Mouse (Mus musculus) ES-Bruce4 (cell line): ENCODE measurements around the gene Cacna2d3.

ENCODE experiments used
- CTCF ChIP-seq: IDR thresholded peaks from one replicate; pipeline ENCODE4 v1.8.1; 2011; ENCODE audit warnings: low read depth, low read length
- EP300 ChIP-seq: IDR thresholded peaks from 2 replicates; pipeline ENCODE4 v1.6.1; 2011; ENCODE audit warnings: low read depth, low read length; ENCODE audit not compliant: insufficient read depth
- POLR2A ChIP-seq: IDR thresholded peaks from one replicate; pipeline ENCODE4 v1.8.1; 2011; ENCODE audit warnings: low read length; ENCODE audit not compliant: insufficient read depth

DNA sequence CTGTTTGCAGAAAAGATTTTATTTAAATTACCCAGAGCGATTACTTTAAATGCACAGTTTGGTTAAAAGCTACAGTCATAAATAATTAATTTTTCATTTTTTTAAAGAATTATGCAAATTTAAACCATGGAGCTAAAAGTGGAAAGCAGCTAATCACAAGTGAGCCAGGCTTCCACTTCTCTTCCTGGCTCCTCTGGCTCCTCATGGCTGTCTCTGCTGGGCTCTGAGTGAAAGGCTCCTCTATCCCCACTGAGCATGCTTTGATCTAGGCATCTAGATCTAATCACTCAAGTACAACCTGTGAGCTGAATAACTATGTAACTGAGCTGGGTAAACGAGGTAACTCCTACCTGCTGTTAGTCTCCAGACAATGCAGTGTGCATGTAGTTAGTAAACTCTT is 577.5 kb downstream of the Cacna2d3 start:
- TF ChIP-seq POLR2A: no peak
- no peak for TF ChIP-seq CTCF
- no peak for TF ChIP-seq EP300
